Mouse (Mus musculus) bone marrow macrophage, adult 2 months (primary cell): ENCODE measurements around the gene Amn1.

Experiments
- CTCF ChIP-seq: IDR thresholded peaks from 2 replicates; pipeline ENCODE4 v1.5.1; 2012; ENCODE audit warnings: low read depth, mild to moderate bottlenecking, low read length, moderate library complexity
- POLR2A ChIP-seq: IDR thresholded peaks from 2 replicates; pipeline ENCODE4 v1.6.1; 2012; ENCODE audit warnings: mild to moderate bottlenecking, low read depth, low read length, borderline replicate concordance

GRCm38 (mm10) chr6:149126675-149127074 is 61.8 kb downstream of the Amn1 start:
- TF ChIP-seq POLR2A = no peak
- no peak for TF ChIP-seq CTCF
